12 mouse cellular contexts compared by ENCODE assay signal in the genomic region with DNA sequence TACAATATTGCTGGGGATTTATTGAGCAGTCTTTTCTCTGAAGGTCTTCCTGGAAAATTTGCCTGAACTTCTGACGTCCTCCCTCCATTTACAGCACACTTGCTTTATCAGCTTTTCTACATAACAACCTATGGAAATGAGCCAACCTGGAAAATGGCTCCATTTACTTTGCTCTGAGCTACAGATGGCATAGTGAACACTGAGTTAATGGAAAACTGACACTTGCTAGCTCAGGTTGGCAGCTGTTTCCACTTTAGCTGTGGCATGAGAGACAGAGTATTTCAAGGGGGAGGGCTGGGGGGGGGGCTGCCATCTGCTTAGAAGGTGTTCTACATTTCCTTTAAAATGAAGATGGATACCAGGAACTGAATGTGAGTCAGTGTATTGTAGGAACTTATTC.
DNase-seq lines count a peak whose midpoint lies in the region; ATAC-seq and TF ChIP-seq lines count a peak whose summit lies in the region.
"Had no signal": no experiment of that assay in that cellular context is flagged by ENCODE, and none has a peak within 500 bp of the region (broad histone marks: within the 10 kb centered on the region; RNA-seq: fewer than 3 reads in every experiment).

No protein-coding gene starts in this region.

- no peaks in the 10 kb centered on the region for H3K27me3 ChIP-seq in kidney, adult 2 months (replicated peaks; ENCODE audit: control insufficient read depth, insufficient read depth, low read length)
- no peaks in the 10 kb centered on the region for H3K27me3 ChIP-seq in embryonic facial prominence, embryonic 14.5 days (replicated peaks; ENCODE audit: control insufficient read depth, insufficient read depth, low read length)
- H3K27me3 ChIP-seq: midbrain, embryonic 12.5 days had no signal

- no peaks in the 10 kb centered on the region for H3K4me1 ChIP-seq in kidney, adult 2 months (ENCODE audit: control insufficient read depth, insufficient read depth, low read length)
- H3K4me1 ChIP-seq in embryonic facial prominence, embryonic 14.5 days (ENCODE audit: control insufficient read depth, insufficient read depth, low read length), result no peaks in the 10 kb centered on the region
- H3K4me1 ChIP-seq: midbrain, embryonic 12.5 days had no signal

- no peak overlapping the region for H3K9ac ChIP-seq in embryonic facial prominence, embryonic 14.5 days (ENCODE audit: low read depth, low read length)
- H3K9ac ChIP-seq: lung, embryonic 14.5 days; midbrain, embryonic 12.5 days had no signal

- peak; percentile 20 to 24 for DNase-seq in cerebellum, postnatal 10 days
- DNase-seq in cerebellum, postnatal 25 days, result no peak
- peak; percentile 40 for DNase-seq in kidney, adult 2 months
- DNase-seq in kidney, postnatal 10 days, result no peak
- peak; percentile 31 for DNase-seq in embryonic facial prominence, embryonic 14.5 days (ENCODE audit: low spot score)
- DNase-seq in layer of hippocampus, adult 8-10 months (ENCODE audit: low spot score in 2 of 2), result peak; percentile 6 to 11
- DNase-seq in Muller cell, postnatal 12 days (ENCODE audit: inconsistent ontology term), result no peak
- no peak for DNase-seq in lung, postnatal 36 days
- DNase-seq: gastrocnemius, postnatal 25 days; lung, embryonic 14.5 days; thymus, postnatal 25 days had no signal

- H3K4me3 ChIP-seq in kidney, adult 2 months (ENCODE audit: insufficient read depth, low read depth, low read length), result no peak overlapping the region
- H3K4me3 ChIP-seq in embryonic facial prominence, embryonic 14.5 days (ENCODE audit: low read depth, low read length), result no peak overlapping the region
- H3K4me3 ChIP-seq: midbrain, embryonic 12.5 days had no signal

- no peak for TF ChIP-seq POLR2A in kidney, adult 2 months (IDR thresholded peaks at IDR 0.05; ENCODE audit: low read depth, low read length)

- no peaks in the 10 kb centered on the region for H3K36me3 ChIP-seq in kidney, adult 2 months (ENCODE audit: control insufficient read depth, insufficient read depth, low read length)
- no peaks in the 10 kb centered on the region for H3K36me3 ChIP-seq in embryonic facial prominence, embryonic 14.5 days (ENCODE audit: control insufficient read depth, insufficient read depth, low read length)
- H3K36me3 ChIP-seq: midbrain, embryonic 12.5 days had no signal

- no peak for TF ChIP-seq CTCF in kidney, adult 2 months (conservative IDR thresholded peaks at IDR 0.05; ENCODE audit: insufficient read depth, insufficient read length, low read depth, low read length)

- WGBS in kidney, adult 2 months, result 22% methylated on average over 1 of the region's 1 CpGs
- WGBS in embryonic facial prominence, embryonic 14.5 days, result 30% methylated on average over 1 of the region's 1 CpGs

- no peak overlapping the region for H3K4me2 ChIP-seq in embryonic facial prominence, embryonic 14.5 days (ENCODE audit: low read depth, low read length)
- H3K4me2 ChIP-seq: lung, embryonic 14.5 days; midbrain, embryonic 12.5 days had no signal

- H3K27ac ChIP-seq in kidney, adult 2 months (ENCODE audit: insufficient read depth, low read depth, low read length), result no peak overlapping the region
- no peak overlapping the region for H3K27ac ChIP-seq in embryonic facial prominence, embryonic 14.5 days (replicated peaks; ENCODE audit: low read depth, low read length)
- H3K27ac ChIP-seq: midbrain, embryonic 12.5 days had no signal

- no peak for ATAC-seq in embryonic facial prominence, embryonic 14.5 days (ENCODE audit: low read depth)

- no peaks in the 10 kb centered on the region for H3K9me3 ChIP-seq in embryonic facial prominence, embryonic 14.5 days (ENCODE audit: control insufficient read depth, low read length)
- H3K9me3 ChIP-seq: midbrain, embryonic 12.5 days had no signal

Comparison
In these comparisons a context has a peak if more than half of its experiments do, and no peak if none do; other contexts are left out.
1. DNase-seq: peak in cerebellum, postnatal 10 days (2 of 2), kidney, adult 2 months (single experiment), embryonic facial prominence, embryonic 14.5 days (single experiment) and layer of hippocampus, adult 8-10 months (2 of 2); none in cerebellum, postnatal 25 days (0 of 2), kidney, postnatal 10 days (single experiment), Muller cell, postnatal 12 days (single experiment) and lung, postnatal 36 days (single experiment).